Mouse (Mus musculus) Muller cell, postnatal 12 days (primary cell): ENCODE results near the gene Gm11361.
A peak's percentile ranks its signal among the peaks of the same experiment; 100 is the strongest.

Source experiments
- DNase-seq: peaks from one replicate; pipeline ENCODE4 v3.0.0-alpha.2; 2015; ENCODE audit errors: inconsistent ontology term

Gm11361 gene

GRCm38 (mm10) chr13:28257228-28257627 is at the start of gene Gm11361:
Gene Gm11361, plus strand, starts transcription at chr13:28257528.
- DNase-seq = no peak

DNA sequence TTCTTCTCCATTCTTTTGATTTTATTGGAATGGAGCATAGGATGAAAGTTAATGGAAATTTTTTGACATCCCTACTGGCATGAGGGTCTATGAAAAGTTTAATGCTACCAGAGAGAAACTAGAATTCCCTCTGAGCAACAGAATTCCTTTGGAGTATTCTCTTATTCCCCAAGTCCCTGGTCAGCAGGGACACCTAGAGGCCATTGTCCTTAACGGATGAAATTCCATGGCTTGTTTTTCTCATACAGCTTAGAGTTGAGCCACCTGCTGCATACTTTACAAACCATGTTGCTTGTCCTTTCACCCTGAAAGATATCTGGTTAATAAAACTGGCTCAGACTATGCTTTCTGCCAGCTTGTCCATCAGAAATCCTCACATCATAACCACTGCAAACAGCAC is 7.1 kb downstream of the Gm11361 start:
- peak; percentile 19 for DNase-seq

DNA sequence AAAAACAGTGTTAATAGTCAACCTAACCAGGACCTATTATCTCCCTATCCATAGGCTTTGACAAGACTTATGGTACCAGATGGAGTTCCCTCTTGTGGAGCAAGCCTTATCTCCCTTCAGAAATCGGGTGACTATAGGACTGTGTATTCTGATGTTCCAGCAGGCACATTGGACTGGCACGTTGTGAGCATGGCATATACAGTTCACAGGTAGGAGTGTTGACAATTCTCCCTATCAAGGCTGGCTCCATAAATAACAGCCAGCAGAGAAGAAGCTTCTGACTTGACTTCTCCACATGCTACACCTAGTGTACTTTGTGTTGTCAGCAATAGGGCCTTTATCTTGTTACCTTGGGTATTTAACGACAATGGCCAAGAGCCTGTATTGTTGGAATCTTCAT is 30.0 kb downstream of the Gm11361 start:
- no peak for DNase-seq

DNA sequence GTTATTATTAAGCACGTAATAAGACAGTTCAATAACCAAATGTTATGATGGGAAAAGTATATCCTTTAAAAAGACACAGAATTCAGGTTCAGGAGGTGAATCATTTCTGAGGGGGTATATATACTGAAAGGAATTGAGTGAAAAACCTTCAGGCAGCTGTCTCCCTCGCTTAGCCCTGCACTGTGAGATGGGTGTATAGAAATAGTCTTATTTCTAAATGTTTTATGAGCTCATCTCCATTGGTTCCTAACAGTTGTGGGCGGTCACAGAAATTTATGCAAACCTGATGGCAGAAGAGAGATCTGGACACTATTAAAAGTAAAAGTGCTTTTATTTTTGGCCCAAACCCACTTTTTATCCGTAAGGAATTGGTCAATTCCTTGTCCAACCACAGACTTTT is 36.9 kb downstream of the Gm11361 start:
- no peak for DNase-seq

DNA sequence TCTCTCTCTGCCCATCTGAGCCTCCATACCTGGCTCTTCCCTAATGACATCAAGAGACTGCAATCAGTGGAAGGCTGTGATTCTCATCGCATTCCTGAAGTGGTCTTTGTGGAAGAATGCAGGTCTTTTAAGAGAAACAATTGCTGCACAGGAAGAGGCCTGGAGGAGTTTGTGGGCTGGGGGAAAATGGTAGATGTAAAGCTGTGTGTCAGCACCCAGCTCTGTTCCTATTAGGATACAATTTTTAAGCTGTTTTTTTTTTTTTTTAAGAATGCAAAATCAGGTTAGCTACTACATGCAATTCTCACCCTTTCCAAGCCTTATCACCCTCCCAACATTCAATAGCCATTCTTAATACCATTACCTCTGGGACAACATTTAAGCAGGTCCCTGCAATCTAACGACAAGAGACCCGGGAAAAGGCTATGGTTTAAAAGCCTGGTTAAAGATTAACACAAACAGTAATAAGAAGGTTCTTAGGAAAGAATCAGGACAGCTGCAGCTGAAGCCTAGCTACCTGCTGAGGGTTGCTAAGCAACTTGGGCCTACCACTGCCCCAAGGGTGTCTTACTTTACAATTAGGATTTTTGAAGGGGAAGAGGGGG is 37.5 kb downstream of the Gm11361 start:
- no peak for DNase-seq

DNA sequence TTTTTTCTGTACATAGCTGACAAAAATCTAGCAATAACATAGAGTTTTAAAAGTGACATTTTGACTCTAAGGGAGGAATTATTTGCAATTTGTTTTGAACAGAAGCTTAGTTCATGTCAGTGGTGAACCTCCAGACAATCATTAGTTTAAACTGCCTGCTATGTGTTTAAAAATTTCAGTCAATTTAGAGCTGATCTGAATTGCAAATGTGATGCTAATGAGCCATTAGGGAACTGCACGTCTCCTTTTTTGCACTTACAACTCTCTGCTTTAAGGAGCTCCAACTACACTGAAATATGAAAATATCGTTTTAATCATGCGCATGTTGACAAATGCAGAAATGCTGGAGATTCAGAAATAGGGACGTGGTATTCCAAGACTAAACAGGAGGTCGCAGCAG is 38.2 kb downstream of the Gm11361 start:
- no peak for DNase-seq

DNA sequence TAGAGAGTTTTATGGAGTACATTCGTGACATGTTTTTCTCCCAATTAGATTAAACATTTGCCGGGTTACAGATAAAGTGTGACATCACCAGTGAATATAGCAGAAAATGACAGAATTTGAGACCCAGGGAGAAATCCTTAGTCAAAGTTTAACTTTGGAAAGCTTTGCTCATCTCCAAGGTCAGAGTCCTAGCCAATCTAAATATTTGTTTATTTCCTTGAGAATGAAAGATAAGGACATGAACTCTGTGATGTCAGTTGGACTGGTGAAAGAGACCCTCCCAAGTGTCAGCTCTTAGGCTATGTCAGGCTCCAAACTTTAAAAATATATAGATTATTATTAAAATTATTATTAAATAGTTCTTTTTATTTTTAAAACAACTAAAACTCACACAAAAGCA is 39.8 kb downstream of the Gm11361 start:
- DNase-seq = no peak

GRCm38 (mm10) chr13:28297577-28297976 is 40.2 kb downstream of the Gm11361 start:
- peak; percentile 52 for DNase-seq
